Mouse (Mus musculus): ENCODE data around the gene Spg7.
A peak's percentile ranks its signal among the peaks of the same experiment; 100 is the strongest.
"Not testable (repeated sequence)": the region's sequence is repeated elsewhere in the genome, so short reads cannot be mapped to it uniquely, and the experiment has no call there.

Spg7 gene

GRCm38 (mm10) chr8:123062721-123063120, at the start of gene Spg7:
Gene Spg7 (plus strand): TSS chr8:123062942.
- no peak for DNase-seq

- no peak for DNase-seq
These were observed 48.3 kb upstream of the Spg7 start for GRCm38 (mm10) chr8:123014429-123014828.

- no peak for DNase-seq
These were observed 47.7 kb upstream of the Spg7 start for GRCm38 (mm10) chr8:123015074-123015473.

GRCm38 (mm10) chr8:123017143-123017542, 45.6 kb upstream of the Spg7 start:
- DNase-seq: no peak

GRCm38 (mm10) chr8:123018484-123019164, 44.1 kb upstream of the Spg7 start:
- no peak for DNase-seq

GRCm38 (mm10) chr8:123020084-123020483, 42.7 kb upstream of the Spg7 start:
- DNase-seq: no peak

GRCm38 (mm10) chr8:123020859-123021258, 41.9 kb upstream of the Spg7 start:
- DNase-seq: no peak

- DNase-seq: no peak
These were observed 41.5 kb upstream of the Spg7 start for GRCm38 (mm10) chr8:123021259-123021658.

GRCm38 (mm10) chr8:123022727-123023126, 40.0 kb upstream of the Spg7 start:
- no peak for DNase-seq

GRCm38 (mm10) chr8:123024226-123024625, 38.5 kb upstream of the Spg7 start:
- no peak for DNase-seq

- no peak for DNase-seq
These were observed 36.8 kb upstream of the Spg7 start for GRCm38 (mm10) chr8:123025951-123026351.

GRCm38 (mm10) chr8:123027786-123028185, 35.0 kb upstream of the Spg7 start:
- no peak for DNase-seq

GRCm38 (mm10) chr8:123030091-123030490, 32.7 kb upstream of the Spg7 start:
- not testable (repeated sequence) for DNase-seq

- DNase-seq: no peak
These were observed 31.3 kb upstream of the Spg7 start for GRCm38 (mm10) chr8:123031321-123031978.

- no peak for DNase-seq
These were observed 30.0 kb upstream of the Spg7 start for GRCm38 (mm10) chr8:123032730-123033129.

- no peak for DNase-seq
These were observed 29.3 kb upstream of the Spg7 start for GRCm38 (mm10) chr8:123033431-123033830.

GRCm38 (mm10) chr8:123034171-123034570, 28.6 kb upstream of the Spg7 start:
- no peak for DNase-seq

- no peak for DNase-seq
These were observed 25.8 kb upstream of the Spg7 start for GRCm38 (mm10) chr8:123036956-123037355.

GRCm38 (mm10) chr8:123037487-123037886, 25.3 kb upstream of the Spg7 start:
- DNase-seq: no peak

GRCm38 (mm10) chr8:123038351-123038750, 24.4 kb upstream of the Spg7 start:
- no peak for DNase-seq

GRCm38 (mm10) chr8:123039376-123040109, 23.2 kb upstream of the Spg7 start:
- DNase-seq: no peak

GRCm38 (mm10) chr8:123040110-123040650, 22.6 kb upstream of the Spg7 start:
- DNase-seq: no peak

- peak; percentile 64 for DNase-seq
These were observed 21.6 kb upstream of the Spg7 start for GRCm38 (mm10) chr8:123041008-123041773.
